Mouse (Mus musculus): ENCODE data around the gene Satb2. TPM values are rescaled to one million over a fixed set of nuclear protein-coding genes. Genes with fewer than 3 reads are reported as not detected.

The Satb2 gene
- polyA plus RNA-seq, 1 experiment, result 34.5 TPM

GRCm38 (mm10) chr1:56982631-56983030 is 4.2 kb upstream of the Satb2 start:
- TF ChIP-seq POLR2A (IDR thresholded peaks at IDR 0.05; ENCODE audit: extremely low read depth, insufficient read depth, low read length) (no peak), CTCF (IDR thresholded peaks at IDR 0.05; ENCODE audit: extremely low read depth, insufficient read depth, low read length) (no peak)
- H3K4me3 ChIP-seq (ENCODE audit: insufficient read depth, low read length), result no peak overlapping the region
- no peak overlapping the region for H3K27ac ChIP-seq (ENCODE audit: insufficient read depth, low read length)
- H3K4me1 ChIP-seq (ENCODE audit: control insufficient read depth, insufficient read depth, low read length), result no peaks in the 10 kb centered on the region; the same call in 1 of the 2 replicates

- TF ChIP-seq POLR2A (IDR thresholded peaks at IDR 0.05; ENCODE audit: extremely low read depth, insufficient read depth, low read length) (no peak), CTCF (IDR thresholded peaks at IDR 0.05; ENCODE audit: extremely low read depth, insufficient read depth, low read length) (no peak)
These were observed 3.6 kb upstream of the Satb2 start for GRCm38 (mm10) chr1:56981947-56982555.

GRCm38 (mm10) chr1:56981508-56981907 is 3.1 kb upstream of the Satb2 start:
- Histone ChIP-seq H3K27ac (ENCODE audit: insufficient read depth, low read length) (no peak overlapping the region), H3K4me1 (ENCODE audit: control insufficient read depth, insufficient read depth, low read length) (no peaks in the 10 kb centered on the region; the same call in 1 of the 2 replicates), H3K4me3 (ENCODE audit: insufficient read depth, low read length) (no peak overlapping the region)
- TF ChIP-seq CTCF (IDR thresholded peaks at IDR 0.05; ENCODE audit: extremely low read depth, insufficient read depth, low read length) (no peak), POLR2A (IDR thresholded peaks at IDR 0.05; ENCODE audit: extremely low read depth, insufficient read depth, low read length) (no peak)

More at GRCm38 (mm10) chr1:56981947-56982555, 3.6 kb upstream of the Satb2 start:
- Histone ChIP-seq H3K27ac (ENCODE audit: insufficient read depth, low read length) (no peak overlapping the region), H3K4me3 (ENCODE audit: insufficient read depth, low read length) (no peak overlapping the region), H3K4me1 (ENCODE audit: control insufficient read depth, insufficient read depth, low read length) (no peaks in the 10 kb centered on the region; the same call in 1 of the 2 replicates)

- TF ChIP-seq POLR2A (IDR thresholded peaks at IDR 0.05; ENCODE audit: extremely low read depth, insufficient read depth, low read length), result no peak
- TF ChIP-seq CTCF (IDR thresholded peaks at IDR 0.05; ENCODE audit: extremely low read depth, insufficient read depth, low read length), result no peak
- peak overlapping the region; percentile 34 for H3K4me3 ChIP-seq (ENCODE audit: insufficient read depth, low read length)
- H3K4me1 ChIP-seq (ENCODE audit: control insufficient read depth, insufficient read depth, low read length), result no peaks in the 10 kb centered on the region; the same call in 1 of the 2 replicates
- H3K27ac ChIP-seq (ENCODE audit: insufficient read depth, low read length), result no peak overlapping the region
These were observed 2.3 kb upstream of the Satb2 start for GRCm38 (mm10) chr1:56980631-56981275.

GRCm38 (mm10) chr1:56979531-56980395 is 1.3 kb upstream of the Satb2 start:
- 0 out of 2 replicates have a peak overlapping the region, but pooled peaks have one; percentile 3 for H3K27ac ChIP-seq (ENCODE audit: insufficient read depth, low read length)

GRCm38 (mm10) chr1:56977201-56978100 is 999 bp downstream of the Satb2 start:
- H3K27ac ChIP-seq (ENCODE audit: insufficient read depth, low read length), result peak overlapping the region; percentile 99
- H3K4me3 ChIP-seq (ENCODE audit: insufficient read depth, low read length), result peak overlapping the region; percentile 74
- TF ChIP-seq CTCF (IDR thresholded peaks at IDR 0.05; ENCODE audit: extremely low read depth, insufficient read depth, low read length) (peak; percentile 39; the same call in 1 of the 2 replicates), POLR2A (IDR thresholded peaks at IDR 0.05; ENCODE audit: extremely low read depth, insufficient read depth, low read length) (no peak)
- no peaks in the 10 kb centered on the region; the same call in 1 of the 2 replicates for H3K4me1 ChIP-seq (ENCODE audit: control insufficient read depth, insufficient read depth, low read length)

More at GRCm38 (mm10) chr1:56979531-56980395, 1.3 kb upstream of the Satb2 start:
- Histone ChIP-seq H3K4me1 (ENCODE audit: control insufficient read depth, insufficient read depth, low read length) (no peaks in the 10 kb centered on the region; the same call in 1 of the 2 replicates), H3K4me3 (ENCODE audit: insufficient read depth, low read length) (peak overlapping the region; percentile 34)
- TF ChIP-seq CTCF (IDR thresholded peaks at IDR 0.05; ENCODE audit: extremely low read depth, insufficient read depth, low read length) (no peak), POLR2A (IDR thresholded peaks at IDR 0.05; ENCODE audit: extremely low read depth, insufficient read depth, low read length) (no peak)

- TF ChIP-seq POLR2A (IDR thresholded peaks at IDR 0.05; ENCODE audit: extremely low read depth, insufficient read depth, low read length), result no peak
- no peak for TF ChIP-seq CTCF (IDR thresholded peaks at IDR 0.05; ENCODE audit: extremely low read depth, insufficient read depth, low read length)
- peak overlapping the region; percentile 99 for H3K27ac ChIP-seq (ENCODE audit: insufficient read depth, low read length)
- peak overlapping the region; percentile 74 for H3K4me3 ChIP-seq (ENCODE audit: insufficient read depth, low read length)
- no peaks in the 10 kb centered on the region; the same call in 1 of the 2 replicates for H3K4me1 ChIP-seq (ENCODE audit: control insufficient read depth, insufficient read depth, low read length)
These were observed 1.7 kb downstream of the Satb2 start for GRCm38 (mm10) chr1:56976825-56977104.

GRCm38 (mm10) chr1:56976044-56976824 is 2.2 kb downstream of the Satb2 start:
- peak overlapping the region; percentile 74 for H3K4me3 ChIP-seq (ENCODE audit: insufficient read depth, low read length)
- H3K27ac ChIP-seq (ENCODE audit: insufficient read depth, low read length), result peak overlapping the region; percentile 99
- no peak for TF ChIP-seq POLR2A (IDR thresholded peaks at IDR 0.05; ENCODE audit: extremely low read depth, insufficient read depth, low read length)
- H3K4me1 ChIP-seq (ENCODE audit: control insufficient read depth, insufficient read depth, low read length), result no peaks in the 10 kb centered on the region
